Mouse (Mus musculus): ENCODE data around the gene Pfn4.
"Not testable (repeated sequence)": the region's sequence is repeated elsewhere in the genome, so short reads cannot be mapped to it uniquely, and the experiment has no call there.

Gene Pfn4

GRCm38 (mm10) chr12:4788128-4788527 lies 19.3 kb downstream of the Pfn4 start:
- DNase-seq (ENCODE audit: low spot score in 2 of 2): not testable (repeated sequence)

- DNase-seq (ENCODE audit: low spot score in 2 of 2): peak in 1 of 2 experiments; percentile 32
Measured at GRCm38 (mm10) chr12:4793718-4794117, 24.9 kb downstream of the Pfn4 start.

- DNase-seq (ENCODE audit: low spot score in 2 of 2): not testable (repeated sequence)
Measured at GRCm38 (mm10) chr12:4797471-4797870, 28.6 kb downstream of the Pfn4 start.

GRCm38 (mm10) chr12:4811036-4811435 lies 42.2 kb downstream of the Pfn4 start:
- no peak for DNase-seq (ENCODE audit: low spot score in 2 of 2)

- DNase-seq (ENCODE audit: low spot score in 2 of 2): no peak
Measured at GRCm38 (mm10) chr12:4811705-4812104, 42.9 kb downstream of the Pfn4 start.

- peak in 1 of 2 experiments; percentile 9 for DNase-seq (ENCODE audit: low spot score in 2 of 2)
Measured at GRCm38 (mm10) chr12:4813636-4814035, 44.8 kb downstream of the Pfn4 start.

GRCm38 (mm10) chr12:4816680-4817360 lies 48.0 kb downstream of the Pfn4 start:
- no peak for DNase-seq (ENCODE audit: low spot score in 2 of 2)

GRCm38 (mm10) chr12:4817361-4818101 lies 48.7 kb downstream of the Pfn4 start, which contains the start of gene Sf3b6:
Gene Sf3b6, plus strand, starts transcription at chr12:4817544.
- peak; percentile 93 to 97 for DNase-seq (ENCODE audit: low spot score in 2 of 2)

- no peak for DNase-seq (ENCODE audit: low spot score in 2 of 2)
Measured at GRCm38 (mm10) chr12:4827256-4827655, 58.4 kb downstream of the Pfn4 start.

All from cerebellum, postnatal 4 days (tissue).